Mouse (Mus musculus) kidney, adult 2 months (tissue): ENCODE results near the gene Dpm1.

ENCODE experiments used
- CTCF ChIP-seq: fragments of 200-500 bp; conservative IDR thresholded peaks from 2 replicates; pipeline ENCODE4 v1.5.1; 2011; ENCODE audit warnings: low read depth, mild to moderate bottlenecking, control low read depth, low read length, moderate library complexity, mixed read lengths; ENCODE audit not compliant: insufficient read depth, insufficient read length
- POLR2A ChIP-seq: fragments of 200-500 bp; IDR thresholded peaks from one replicate; pipeline ENCODE4 v1.6.1; 2011; ENCODE audit warnings: low read depth, low read length, control low read depth

GRCm38 (mm10) chr2:168205681-168206631 lies 24.4 kb downstream of the Dpm1 start:
- no peak for TF ChIP-seq CTCF
- no peak for TF ChIP-seq POLR2A
